Mouse (Mus musculus): Measurements from ENCODE around the gene Osbpl7. TPM values are rescaled to one million over a fixed set of nuclear protein-coding genes. Genes with fewer than 3 reads are reported as not detected.
A peak's percentile ranks its signal among the peaks of the same experiment; 100 is the strongest.

Gene Osbpl7
- polyA plus RNA-seq, 1 experiment from 2014 or later: 6.7 TPM

- 64% methylated on average over 1 of the region's 1 CpGs for WGBS
- H3K4me2 ChIP-seq (ENCODE audit: low read length): no peak overlapping the region
- H3K27ac ChIP-seq (ENCODE audit: low read depth, low read length): no peak overlapping the region
- no peak overlapping the region for H3K9ac ChIP-seq (ENCODE audit: low read length)
- H3K4me1 ChIP-seq (ENCODE audit: control insufficient read depth, insufficient read depth, low read length): no peaks in the 10 kb centered on the region
- H3K4me3 ChIP-seq (ENCODE audit: low read depth, low read length): no peak overlapping the region
- H3K9me3 ChIP-seq (replicated peaks; ENCODE audit: control insufficient read depth, low read length): no peaks in the 10 kb centered on the region
- ATAC-seq (no peak), DNase-seq (ENCODE audit: low spot score) (no peak)
- peaks cover 22% of the 10 kb centered on the region for H3K36me3 ChIP-seq (ENCODE audit: control insufficient read depth, insufficient read depth, low read length)
- H3K27me3 ChIP-seq (replicated peaks; ENCODE audit: control insufficient read depth, insufficient read depth, low read length): no peaks in the 10 kb centered on the region
Measured at GRCm38 (mm10) chr11:97069333-97069732, 18.9 kb downstream of the Osbpl7 start.

- WGBS: 91% methylated on average over 2 of the region's 2 CpGs
- H3K27ac ChIP-seq (ENCODE audit: low read depth, low read length): no peak overlapping the region
Measured at GRCm38 (mm10) chr11:97069770-97070169, 19.3 kb downstream of the Osbpl7 start.

GRCm38 (mm10) chr11:97071129-97071528 is 20.7 kb downstream of the Osbpl7 start:
- H3K4me3 ChIP-seq (ENCODE audit: low read depth, low read length): no peak overlapping the region
- no peaks in the 10 kb centered on the region for H3K27me3 ChIP-seq (replicated peaks; ENCODE audit: control insufficient read depth, insufficient read depth, low read length)
- DNase-seq (ENCODE audit: low spot score): no peak
- H3K9ac ChIP-seq (ENCODE audit: low read length): no peak overlapping the region
- no peak overlapping the region for H3K27ac ChIP-seq (ENCODE audit: low read depth, low read length)
- H3K9me3 ChIP-seq (replicated peaks; ENCODE audit: control insufficient read depth, low read length): no peaks in the 10 kb centered on the region
- H3K4me1 ChIP-seq (ENCODE audit: control insufficient read depth, insufficient read depth, low read length): no peaks in the 10 kb centered on the region
- H3K36me3 ChIP-seq (ENCODE audit: control insufficient read depth, insufficient read depth, low read length): peaks cover 17% of the 10 kb centered on the region
- no peak for ATAC-seq
- WGBS: 83% methylated on average over 1 of the region's 1 CpGs
- no peak overlapping the region for H3K4me2 ChIP-seq (ENCODE audit: low read length)

More at GRCm38 (mm10) chr11:97069770-97070169, 19.3 kb downstream of the Osbpl7 start:
- DNase-seq (ENCODE audit: low spot score) (no peak), ATAC-seq (no peak)
- Histone ChIP-seq H3K27me3 (replicated peaks; ENCODE audit: control insufficient read depth, insufficient read depth, low read length) (no peaks in the 10 kb centered on the region), H3K4me1 (ENCODE audit: control insufficient read depth, insufficient read depth, low read length) (no peaks in the 10 kb centered on the region), H3K4me3 (ENCODE audit: low read depth, low read length) (no peak overlapping the region), H3K9ac (ENCODE audit: low read length) (no peak overlapping the region), H3K36me3 (ENCODE audit: control insufficient read depth, insufficient read depth, low read length) (peaks cover 22% of the 10 kb centered on the region), H3K4me2 (ENCODE audit: low read length) (no peak overlapping the region), H3K9me3 (replicated peaks; ENCODE audit: control insufficient read depth, low read length) (no peaks in the 10 kb centered on the region)

- Histone ChIP-seq H3K9ac (ENCODE audit: low read length) (no peak overlapping the region), H3K4me1 (ENCODE audit: control insufficient read depth, insufficient read depth, low read length) (no peaks in the 10 kb centered on the region), H3K27ac (ENCODE audit: low read depth, low read length) (no peak overlapping the region), H3K4me2 (ENCODE audit: low read length) (no peak overlapping the region), H3K36me3 (ENCODE audit: control insufficient read depth, insufficient read depth, low read length) (peaks cover 10% of the 10 kb centered on the region), H3K9me3 (replicated peaks; ENCODE audit: control insufficient read depth, low read length) (no peaks in the 10 kb centered on the region), H3K4me3 (ENCODE audit: low read depth, low read length) (no peak overlapping the region), H3K27me3 (replicated peaks; ENCODE audit: control insufficient read depth, insufficient read depth, low read length) (no peaks in the 10 kb centered on the region)
- 33% methylated on average over 3 of the region's 3 CpGs for WGBS
- peak; percentile 81 for DNase-seq (ENCODE audit: low spot score)
- ATAC-seq: 0 out of 2 replicates have a peak, but pooled peaks have one; percentile 15
Measured at GRCm38 (mm10) chr11:97072533-97072932, 22.1 kb downstream of the Osbpl7 start.

- Histone ChIP-seq H3K9ac (ENCODE audit: low read length) (no peak overlapping the region), H3K4me2 (ENCODE audit: low read length) (no peak overlapping the region), H3K36me3 (ENCODE audit: control insufficient read depth, insufficient read depth, low read length) (no peaks in the 10 kb centered on the region), H3K4me1 (ENCODE audit: control insufficient read depth, insufficient read depth, low read length) (no peaks in the 10 kb centered on the region), H3K4me3 (ENCODE audit: low read depth, low read length) (no peak overlapping the region), H3K9me3 (replicated peaks; ENCODE audit: control insufficient read depth, low read length) (no peaks in the 10 kb centered on the region), H3K27ac (ENCODE audit: low read depth, low read length) (no peak overlapping the region), H3K27me3 (replicated peaks; ENCODE audit: control insufficient read depth, insufficient read depth, low read length) (no peaks in the 10 kb centered on the region)
- no peak for ATAC-seq
- DNase-seq (ENCODE audit: low spot score): no peak
- 68% methylated on average over 8 of the region's 8 CpGs for WGBS
Measured at GRCm38 (mm10) chr11:97074235-97074634, 23.8 kb downstream of the Osbpl7 start.

- Histone ChIP-seq H3K4me1 (ENCODE audit: control insufficient read depth, insufficient read depth, low read length) (no peaks in the 10 kb centered on the region), H3K36me3 (ENCODE audit: control insufficient read depth, insufficient read depth, low read length) (no peaks in the 10 kb centered on the region), H3K9ac (ENCODE audit: low read length) (no peak overlapping the region), H3K4me3 (ENCODE audit: low read depth, low read length) (no peak overlapping the region), H3K27me3 (replicated peaks; ENCODE audit: control insufficient read depth, insufficient read depth, low read length) (no peaks in the 10 kb centered on the region), H3K27ac (ENCODE audit: low read depth, low read length) (no peak overlapping the region), H3K9me3 (replicated peaks; ENCODE audit: control insufficient read depth, low read length) (no peaks in the 10 kb centered on the region), H3K4me2 (ENCODE audit: low read length) (no peak overlapping the region)
- 61% methylated on average over 4 of the region's 4 CpGs for WGBS
- DNase-seq (ENCODE audit: low spot score) (no peak), ATAC-seq (no peak)
Measured at GRCm38 (mm10) chr11:97078751-97079150, 28.3 kb downstream of the Osbpl7 start.

GRCm38 (mm10) chr11:97080291-97080690 is 29.9 kb downstream of the Osbpl7 start:
- no peak overlapping the region for H3K9ac ChIP-seq (ENCODE audit: low read length)
- WGBS: 17% methylated on average over 9 of the region's 9 CpGs
- H3K36me3 ChIP-seq (ENCODE audit: control insufficient read depth, insufficient read depth, low read length): no peaks in the 10 kb centered on the region
- H3K4me2 ChIP-seq (ENCODE audit: low read length): no peak overlapping the region
- H3K9me3 ChIP-seq (replicated peaks; ENCODE audit: control insufficient read depth, low read length): no peaks in the 10 kb centered on the region
- H3K27me3 ChIP-seq (replicated peaks; ENCODE audit: control insufficient read depth, insufficient read depth, low read length): no peaks in the 10 kb centered on the region
- no peak overlapping the region for H3K27ac ChIP-seq (ENCODE audit: low read depth, low read length)
- DNase-seq (ENCODE audit: low spot score) (no peak), ATAC-seq (no peak)
- no peak overlapping the region for H3K4me3 ChIP-seq (ENCODE audit: low read depth, low read length)
- H3K4me1 ChIP-seq (ENCODE audit: control insufficient read depth, insufficient read depth, low read length): no peaks in the 10 kb centered on the region

GRCm38 (mm10) chr11:97082977-97083376 is 32.5 kb downstream of the Osbpl7 start:
- Histone ChIP-seq H3K27me3 (replicated peaks; ENCODE audit: control insufficient read depth, insufficient read depth, low read length) (no peaks in the 10 kb centered on the region), H3K9me3 (replicated peaks; ENCODE audit: control insufficient read depth, low read length) (no peaks in the 10 kb centered on the region), H3K4me3 (ENCODE audit: low read depth, low read length) (no peak overlapping the region), H3K27ac (ENCODE audit: low read depth, low read length) (no peak overlapping the region), H3K4me2 (ENCODE audit: low read length) (no peak overlapping the region), H3K4me1 (ENCODE audit: control insufficient read depth, insufficient read depth, low read length) (no peaks in the 10 kb centered on the region), H3K9ac (ENCODE audit: low read length) (no peak overlapping the region), H3K36me3 (ENCODE audit: control insufficient read depth, insufficient read depth, low read length) (no peaks in the 10 kb centered on the region)
- 56% methylated on average over 11 of the region's 11 CpGs for WGBS
- no peak for ATAC-seq
- DNase-seq (ENCODE audit: low spot score): peak; percentile 37

- Histone ChIP-seq H3K4me2 (ENCODE audit: low read length) (no peak overlapping the region), H3K36me3 (ENCODE audit: control insufficient read depth, insufficient read depth, low read length) (no peaks in the 10 kb centered on the region), H3K4me1 (ENCODE audit: control insufficient read depth, insufficient read depth, low read length) (no peaks in the 10 kb centered on the region), H3K4me3 (ENCODE audit: low read depth, low read length) (no peak overlapping the region), H3K9ac (ENCODE audit: low read length) (no peak overlapping the region), H3K9me3 (replicated peaks; ENCODE audit: control insufficient read depth, low read length) (0 out of 2 replicates have a peak, but pooled peaks cover under 1% of the 10 kb centered on the region), H3K27ac (ENCODE audit: low read depth, low read length) (no peak overlapping the region), H3K27me3 (replicated peaks; ENCODE audit: control insufficient read depth, insufficient read depth, low read length) (no peaks in the 10 kb centered on the region)
- DNase-seq (ENCODE audit: low spot score): no peak
- 54% methylated on average over 22 of the region's 22 CpGs for WGBS
- ATAC-seq: no peak
Measured at GRCm38 (mm10) chr11:97083401-97084140, 33.1 kb downstream of the Osbpl7 start.
